Mouse (Mus musculus): ENCODE measurements around the gene Ifi27l2a. TPM values are rescaled to one million over a fixed set of nuclear protein-coding genes. Genes with fewer than 3 reads are reported as not detected.
A peak's percentile ranks its signal among the peaks of the same experiment; 100 is the strongest.
"Not testable (repeated sequence)": the region's sequence is repeated elsewhere in the genome, so short reads cannot be mapped to it uniquely, and the experiment has no call there.

The Ifi27l2a gene
- 19.2 and 20.8 TPM in 2 replicates for polyA plus RNA-seq (2015; fragmentation: Nextera tagmentation; extraction: Ambion mirVana)

DNA sequence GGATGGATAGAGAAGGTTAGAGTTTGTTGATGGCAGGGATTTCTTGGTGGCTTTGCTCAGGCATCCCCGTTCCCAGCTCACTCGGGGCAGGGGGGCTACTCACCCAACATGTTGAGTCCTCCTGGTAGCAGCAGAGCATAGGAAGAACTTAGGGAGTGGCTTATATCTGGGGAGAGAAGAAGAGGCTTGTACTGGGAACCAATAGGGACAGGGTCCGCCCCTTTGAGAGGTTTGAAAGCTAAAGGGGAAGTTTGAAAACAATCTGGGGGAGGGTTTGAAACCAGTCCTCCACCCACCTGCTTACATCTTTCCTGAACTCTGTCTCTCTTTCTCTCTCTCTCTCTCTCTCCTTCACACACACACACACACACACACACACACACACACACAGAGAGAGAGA is at the start of gene Ifi27l2a:
TSS of gene Ifi27l2a (minus strand) at position 157 of the 400 bp plus-strand sequence.
- no peaks in the 10 kb centered on the region for H3K27me3 ChIP-seq (replicated peaks)
- H3K27ac ChIP-seq: no peak within 1 kb of the TSS
- H3K36me3 ChIP-seq: no peaks in the 10 kb centered on the region
- H3K4me2 ChIP-seq (replicated peaks): no peak within 1 kb of the TSS
- H3K4me1 ChIP-seq (replicated peaks): no peaks in the 10 kb centered on the region
- ATAC-seq: no peak
- H3K9me3 ChIP-seq: no peaks in the 10 kb centered on the region
- H3K9ac ChIP-seq: no peak within 1 kb of the TSS
- WGBS: 51% methylated on average over 3 of the region's 3 CpGs
- H3K4me3 ChIP-seq (replicated peaks): no peak within 1 kb of the TSS

DNA sequence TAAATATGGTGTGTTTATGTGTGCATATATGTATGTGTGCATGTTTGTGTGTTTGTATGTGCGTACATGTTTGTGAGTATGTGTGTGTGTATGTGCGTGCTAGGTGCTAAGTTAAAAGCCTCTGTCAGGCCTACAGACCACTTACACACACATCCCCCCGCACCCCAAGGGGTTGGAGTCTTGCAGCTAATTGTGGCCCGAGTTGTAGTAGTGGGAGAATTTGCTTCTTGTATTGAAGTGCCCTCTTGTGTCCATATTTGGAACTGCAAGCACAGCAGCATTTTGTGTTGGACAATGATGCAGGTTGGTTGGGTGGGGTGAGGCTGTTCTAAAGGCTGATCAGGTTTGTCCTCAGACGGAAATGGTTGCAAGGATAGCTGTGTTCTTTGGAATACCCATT is 49.3 kb upstream of the Ifi27l2a start:
- H3K9ac ChIP-seq: no peak overlapping the region
- H3K4me2 ChIP-seq (replicated peaks): no peak overlapping the region
- H3K27me3 ChIP-seq (replicated peaks): no peaks in the 10 kb centered on the region
- no peaks in the 10 kb centered on the region for H3K4me1 ChIP-seq (replicated peaks)
- no peak overlapping the region for H3K4me3 ChIP-seq (replicated peaks)
- WGBS: 36% methylated on average over 5 of the region's 5 CpGs
- ATAC-seq: peak; percentile 60
- H3K9me3 ChIP-seq: no peaks in the 10 kb centered on the region
- no peak overlapping the region for H3K27ac ChIP-seq
- no peaks in the 10 kb centered on the region for H3K36me3 ChIP-seq

- Histone ChIP-seq H3K4me3 (replicated peaks) (no peak overlapping the region), H3K36me3 (no peaks in the 10 kb centered on the region), H3K27me3 (replicated peaks) (no peaks in the 10 kb centered on the region), H3K9ac (no peak overlapping the region), H3K9me3 (no peaks in the 10 kb centered on the region), H3K4me1 (replicated peaks) (no peaks in the 10 kb centered on the region), H3K4me2 (replicated peaks) (no peak overlapping the region), H3K27ac (no peak overlapping the region)
- ATAC-seq: no peak
- 65% methylated on average over 3 of the region's 3 CpGs for WGBS
These were observed 47.7 kb upstream of the Ifi27l2a start for GRCm38 (mm10) chr12:103491091-103491730.

GRCm38 (mm10) chr12:103487750-103488149 is 44.3 kb upstream of the Ifi27l2a start:
- no peak overlapping the region for H3K27ac ChIP-seq
- H3K36me3 ChIP-seq: no peaks in the 10 kb centered on the region
- H3K4me3 ChIP-seq (replicated peaks): no peak overlapping the region
- no peak overlapping the region for H3K4me2 ChIP-seq (replicated peaks)
- no peaks in the 10 kb centered on the region for H3K9me3 ChIP-seq
- WGBS: 62% methylated on average over 2 of the region's 2 CpGs
- H3K27me3 ChIP-seq (replicated peaks): no peaks in the 10 kb centered on the region
- no peaks in the 10 kb centered on the region for H3K4me1 ChIP-seq (replicated peaks)
- H3K9ac ChIP-seq: no peak overlapping the region
- no peak for ATAC-seq

DNA sequence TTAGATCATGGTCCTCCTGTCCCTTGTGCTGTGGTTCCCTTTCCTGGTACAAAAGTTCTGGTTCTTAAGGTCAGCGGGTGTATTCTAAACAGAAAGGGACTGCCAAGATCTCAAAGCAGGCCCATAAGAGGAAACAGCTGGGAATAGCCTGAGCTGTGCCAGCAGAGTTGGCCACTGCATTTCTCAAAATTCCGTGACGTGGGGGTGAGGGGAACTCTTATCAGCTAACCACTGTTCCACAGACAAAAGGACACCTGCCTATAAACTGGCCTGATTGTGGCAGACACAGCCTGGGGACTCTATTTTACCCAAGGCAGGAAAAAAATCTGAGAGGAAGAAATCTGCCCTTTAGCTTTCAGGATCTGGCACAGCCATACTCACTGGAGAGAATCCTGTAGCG is 43.8 kb upstream of the Ifi27l2a start:
- H3K9me3 ChIP-seq: no peaks in the 10 kb centered on the region
- WGBS: 59% methylated on average over 4 of the region's 4 CpGs
- H3K9ac ChIP-seq: no peak overlapping the region
- H3K27me3 ChIP-seq (replicated peaks): no peaks in the 10 kb centered on the region
- no peak for ATAC-seq
- H3K36me3 ChIP-seq: no peaks in the 10 kb centered on the region
- no peak overlapping the region for H3K27ac ChIP-seq
- H3K4me3 ChIP-seq (replicated peaks): no peak overlapping the region
- H3K4me1 ChIP-seq (replicated peaks): no peaks in the 10 kb centered on the region
- H3K4me2 ChIP-seq (replicated peaks): no peak overlapping the region

DNA sequence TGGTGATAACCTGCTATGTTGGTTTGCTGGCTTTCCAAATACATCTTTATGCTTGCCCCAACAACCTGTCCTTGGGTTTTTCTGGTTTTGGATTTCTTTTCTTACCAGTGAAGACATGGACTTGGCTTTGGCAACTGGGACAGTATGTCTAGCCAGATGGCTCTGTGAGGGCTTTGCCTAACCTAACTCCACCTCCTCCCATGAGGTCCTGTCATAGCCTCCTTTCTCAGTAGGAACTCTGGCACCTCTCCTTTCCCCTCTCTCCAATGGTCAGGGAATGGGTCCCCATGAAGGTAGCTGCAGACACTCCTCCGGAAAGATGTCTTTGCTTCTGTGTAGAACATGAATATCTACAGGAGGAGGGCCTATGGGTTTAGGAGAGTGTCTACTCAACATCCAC is 43.2 kb upstream of the Ifi27l2a start:
- no peak overlapping the region for H3K27ac ChIP-seq
- H3K4me1 ChIP-seq (replicated peaks): no peaks in the 10 kb centered on the region
- H3K9me3 ChIP-seq: no peaks in the 10 kb centered on the region
- H3K9ac ChIP-seq: no peak overlapping the region
- WGBS: 86% methylated on average over 1 of the region's 1 CpGs
- no peaks in the 10 kb centered on the region for H3K27me3 ChIP-seq (replicated peaks)
- H3K4me3 ChIP-seq (replicated peaks): no peak overlapping the region
- no peak overlapping the region for H3K4me2 ChIP-seq (replicated peaks)
- ATAC-seq: no peak
- H3K36me3 ChIP-seq: no peaks in the 10 kb centered on the region

DNA sequence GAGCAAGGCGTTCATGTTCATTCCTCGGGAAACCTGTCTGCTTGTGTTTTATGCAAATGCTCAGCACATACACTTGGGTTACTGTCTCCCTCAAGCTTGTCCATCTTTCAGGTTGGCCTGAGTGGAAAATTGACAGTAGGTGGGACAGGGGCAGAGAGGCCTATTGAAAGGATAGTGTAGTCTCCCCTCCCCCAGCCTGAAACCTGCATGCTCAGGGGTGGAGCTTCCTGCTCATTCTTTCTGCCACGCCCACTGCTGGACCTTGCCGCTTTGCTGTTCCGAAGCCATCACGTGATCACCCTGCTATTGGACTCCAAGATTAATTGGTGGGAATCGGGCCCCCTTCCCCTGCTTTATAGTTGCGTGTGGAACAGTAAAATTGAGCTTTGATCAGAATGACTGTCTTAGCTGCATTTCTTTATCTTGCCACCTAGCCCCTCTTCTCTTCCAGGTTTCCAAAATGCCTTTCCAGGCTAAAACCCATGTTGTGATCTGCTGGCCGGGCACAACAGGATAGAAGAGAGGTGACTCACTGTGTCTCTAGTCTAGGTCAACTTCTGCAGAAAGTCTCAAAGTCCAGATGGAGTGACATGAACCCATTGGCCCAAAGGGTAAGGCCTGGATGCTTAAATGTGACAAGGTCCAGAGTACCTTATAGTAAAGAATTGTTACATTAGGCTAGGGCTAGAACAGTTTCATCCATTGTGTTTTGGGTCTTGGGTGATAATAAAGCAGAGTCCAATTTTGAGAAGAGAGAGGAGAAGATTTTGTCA is 40.9 kb upstream of the Ifi27l2a start:
- not testable (repeated sequence) for H3K27ac ChIP-seq; H3K4me3 ChIP-seq (replicated peaks); H3K9ac ChIP-seq; H3K27me3 ChIP-seq (replicated peaks); H3K4me2 ChIP-seq (replicated peaks); H3K36me3 ChIP-seq; H3K9me3 ChIP-seq; H3K4me1 ChIP-seq (replicated peaks)
- ATAC-seq: peak; percentile 76
- WGBS: 56% methylated on average over 9 of the region's 9 CpGs

DNA sequence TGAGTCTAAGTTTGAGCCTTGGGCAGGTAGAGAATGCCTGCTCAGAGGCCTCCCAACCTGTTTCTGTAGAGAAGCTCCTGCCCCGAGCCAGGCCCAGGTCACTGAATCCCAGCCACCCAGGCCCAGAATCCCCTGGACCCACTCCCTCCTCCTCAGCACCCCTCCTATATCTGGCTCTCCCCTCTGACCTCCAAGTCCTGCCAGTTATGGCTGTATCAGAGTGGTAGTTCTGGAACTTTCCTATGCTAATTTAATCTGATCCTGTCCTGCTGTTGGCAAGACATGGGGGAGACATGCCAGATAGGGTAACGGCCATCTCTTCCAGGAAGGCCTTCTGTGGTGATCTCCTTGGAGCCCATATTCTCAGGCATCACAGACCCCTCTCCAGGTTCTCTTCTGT is 39.3 kb upstream of the Ifi27l2a start:
- no peak overlapping the region for H3K9ac ChIP-seq
- H3K4me2 ChIP-seq (replicated peaks): no peak overlapping the region
- no peaks in the 10 kb centered on the region for H3K27me3 ChIP-seq (replicated peaks)
- ATAC-seq: no peak
- H3K4me1 ChIP-seq (replicated peaks): no peaks in the 10 kb centered on the region
- no peaks in the 10 kb centered on the region for H3K36me3 ChIP-seq
- H3K4me3 ChIP-seq (replicated peaks): no peak overlapping the region
- no peaks in the 10 kb centered on the region for H3K9me3 ChIP-seq
- 86% methylated on average over 2 of the region's 2 CpGs for WGBS
- no peak overlapping the region for H3K27ac ChIP-seq

DNA sequence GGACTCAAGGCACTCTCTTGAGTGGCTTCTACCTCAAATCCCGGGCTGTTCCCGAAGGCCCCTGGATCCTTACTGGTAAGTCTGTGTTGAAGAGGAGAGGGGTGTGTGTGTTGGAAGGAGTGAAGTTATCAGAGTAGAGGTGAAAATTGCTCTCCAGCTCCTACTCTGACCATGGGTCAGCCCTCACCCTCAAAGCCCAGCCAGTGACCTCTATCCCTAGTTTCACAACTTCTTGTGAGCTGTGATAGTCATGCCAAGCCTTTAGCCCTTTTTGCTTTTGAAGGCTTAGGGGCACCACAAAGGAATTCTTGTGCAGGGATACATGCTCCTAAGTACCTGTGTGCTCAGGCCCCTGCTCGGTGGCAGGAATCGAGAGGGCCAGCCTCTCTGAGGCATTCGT is 38.2 kb upstream of the Ifi27l2a start:
- H3K4me3 ChIP-seq (replicated peaks): no peak overlapping the region
- H3K36me3 ChIP-seq: no peaks in the 10 kb centered on the region
- H3K9ac ChIP-seq: no peak overlapping the region
- H3K4me2 ChIP-seq (replicated peaks): no peak overlapping the region
- H3K27ac ChIP-seq: no peak overlapping the region
- 78% methylated on average over 5 of the region's 5 CpGs for WGBS
- ATAC-seq: no peak
- H3K4me1 ChIP-seq (replicated peaks): no peaks in the 10 kb centered on the region
- H3K9me3 ChIP-seq: no peaks in the 10 kb centered on the region
- H3K27me3 ChIP-seq (replicated peaks): no peaks in the 10 kb centered on the region

DNA sequence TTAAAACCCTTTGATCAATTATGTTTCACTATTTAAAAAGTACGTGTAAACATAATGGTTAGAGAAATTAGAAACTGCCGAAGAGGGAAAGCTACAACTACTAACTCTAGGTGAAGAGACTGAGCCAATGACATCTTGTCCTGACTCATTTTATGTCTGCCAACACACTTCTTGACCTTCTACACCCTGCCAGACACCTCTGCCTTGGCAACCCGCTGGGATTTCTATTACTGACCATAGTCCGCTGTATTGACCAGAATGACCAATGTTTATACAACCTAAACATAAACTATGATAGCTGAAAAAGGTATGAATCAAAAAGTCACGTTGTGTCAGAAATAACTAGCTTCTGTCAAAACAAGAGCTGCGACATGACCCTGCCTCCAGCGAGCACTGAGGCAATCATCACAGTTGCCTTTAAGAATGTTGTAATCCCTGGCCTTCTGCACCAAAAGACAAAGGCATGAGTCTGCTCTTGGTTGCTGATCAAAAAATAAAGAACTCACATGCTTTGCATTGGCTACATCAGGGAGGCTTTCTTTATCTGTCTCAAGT is 34.1 kb upstream of the Ifi27l2a start:
- Histone ChIP-seq H3K4me3 (replicated peaks) (no peak overlapping the region), H3K4me1 (replicated peaks) (no peaks in the 10 kb centered on the region), H3K9ac (no peak overlapping the region), H3K9me3 (no peaks in the 10 kb centered on the region), H3K36me3 (no peaks in the 10 kb centered on the region), H3K27ac (no peak overlapping the region), H3K27me3 (replicated peaks) (no peaks in the 10 kb centered on the region), H3K4me2 (replicated peaks) (no peak overlapping the region)
- 48% methylated on average over 7 of the region's 7 CpGs for WGBS
- ATAC-seq: no peak

DNA sequence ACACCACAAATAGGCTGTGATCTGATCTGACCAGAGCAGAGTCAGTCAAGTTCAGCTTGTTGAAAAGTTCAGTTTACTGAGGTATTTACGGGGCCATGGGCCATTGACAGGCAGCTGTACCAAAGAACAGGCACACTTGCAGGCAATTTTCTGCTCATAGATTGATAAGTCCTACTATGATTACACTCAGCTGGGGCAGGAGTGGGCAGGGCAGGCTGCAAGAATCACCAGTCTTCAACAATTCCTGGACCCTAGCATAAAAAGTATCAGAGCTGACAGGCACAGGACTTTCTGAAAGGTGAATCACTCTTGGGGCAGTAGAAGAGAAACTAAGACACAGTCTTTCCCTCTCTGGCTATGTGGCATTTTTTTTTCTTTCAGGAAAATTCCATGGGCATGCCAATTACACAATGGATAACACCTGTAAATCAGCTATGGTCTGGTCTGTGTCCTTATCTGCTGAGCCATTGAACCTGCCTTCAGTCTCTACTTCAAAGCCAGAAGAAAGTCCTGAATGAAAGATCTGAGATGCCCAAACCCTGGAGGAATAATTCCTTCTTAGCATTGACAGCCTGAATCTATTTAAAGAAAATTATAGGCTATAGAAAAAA is 33.4 kb upstream of the Ifi27l2a start:
- H3K9ac ChIP-seq: no peak overlapping the region
- no peak overlapping the region for H3K4me2 ChIP-seq (replicated peaks)
- no peak overlapping the region for H3K4me3 ChIP-seq (replicated peaks)
- H3K36me3 ChIP-seq: no peaks in the 10 kb centered on the region
- no peak overlapping the region for H3K27ac ChIP-seq
- H3K4me1 ChIP-seq (replicated peaks): no peaks in the 10 kb centered on the region
- peak; percentile 56; the same call in 1 of the 2 replicates for ATAC-seq
- 67% methylated on average over 1 of the region's 1 CpGs for WGBS
- H3K27me3 ChIP-seq (replicated peaks): no peaks in the 10 kb centered on the region
- H3K9me3 ChIP-seq: no peaks in the 10 kb centered on the region

DNA sequence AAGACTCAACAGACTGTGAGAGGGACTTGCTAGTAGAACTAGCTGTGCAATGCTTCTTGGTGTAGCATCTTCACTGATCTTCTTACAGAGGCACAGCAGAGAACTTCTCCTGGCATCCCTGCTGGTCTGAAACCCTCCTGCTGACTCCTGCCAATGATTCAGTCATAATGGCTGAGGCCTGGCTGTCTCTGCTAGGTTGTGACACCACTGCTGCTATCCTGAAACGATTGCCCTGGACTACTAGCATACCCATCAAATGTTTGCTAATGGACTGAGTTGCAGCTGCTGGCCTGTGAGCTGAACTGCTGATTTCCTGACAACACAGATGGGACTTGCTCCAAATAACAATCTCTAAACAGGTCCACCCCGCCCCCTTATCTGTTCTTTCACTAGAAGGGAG is 31.0 kb upstream of the Ifi27l2a start:
- Histone ChIP-seq H3K9me3 (no peaks in the 10 kb centered on the region), H3K4me2 (replicated peaks) (no peak overlapping the region), H3K4me3 (replicated peaks) (no peak overlapping the region), H3K36me3 (no peaks in the 10 kb centered on the region), H3K27ac (no peak overlapping the region), H3K9ac (no peak overlapping the region), H3K4me1 (replicated peaks) (no peaks in the 10 kb centered on the region), H3K27me3 (replicated peaks) (no peaks in the 10 kb centered on the region)
- ATAC-seq: no peak
- WGBS: 38% methylated on average over 2 of the region's 2 CpGs
